Mouse (Mus musculus) ES-CJ7 (cell line): ENCODE measurements around the gene Rassf5.
A peak's percentile ranks its signal among the peaks of the same experiment; 100 is the strongest.
"Not testable (repeated sequence)": the region's sequence is repeated elsewhere in the genome, so short reads cannot be mapped to it uniquely, and the experiment has no call there.

ENCODE experiments used
- DNase-seq: peaks from one replicate; pipeline ENCODE4 v3.0.0; 2011; ENCODE audit warnings: low read depth, low spot score

The Rassf5 gene

DNA sequence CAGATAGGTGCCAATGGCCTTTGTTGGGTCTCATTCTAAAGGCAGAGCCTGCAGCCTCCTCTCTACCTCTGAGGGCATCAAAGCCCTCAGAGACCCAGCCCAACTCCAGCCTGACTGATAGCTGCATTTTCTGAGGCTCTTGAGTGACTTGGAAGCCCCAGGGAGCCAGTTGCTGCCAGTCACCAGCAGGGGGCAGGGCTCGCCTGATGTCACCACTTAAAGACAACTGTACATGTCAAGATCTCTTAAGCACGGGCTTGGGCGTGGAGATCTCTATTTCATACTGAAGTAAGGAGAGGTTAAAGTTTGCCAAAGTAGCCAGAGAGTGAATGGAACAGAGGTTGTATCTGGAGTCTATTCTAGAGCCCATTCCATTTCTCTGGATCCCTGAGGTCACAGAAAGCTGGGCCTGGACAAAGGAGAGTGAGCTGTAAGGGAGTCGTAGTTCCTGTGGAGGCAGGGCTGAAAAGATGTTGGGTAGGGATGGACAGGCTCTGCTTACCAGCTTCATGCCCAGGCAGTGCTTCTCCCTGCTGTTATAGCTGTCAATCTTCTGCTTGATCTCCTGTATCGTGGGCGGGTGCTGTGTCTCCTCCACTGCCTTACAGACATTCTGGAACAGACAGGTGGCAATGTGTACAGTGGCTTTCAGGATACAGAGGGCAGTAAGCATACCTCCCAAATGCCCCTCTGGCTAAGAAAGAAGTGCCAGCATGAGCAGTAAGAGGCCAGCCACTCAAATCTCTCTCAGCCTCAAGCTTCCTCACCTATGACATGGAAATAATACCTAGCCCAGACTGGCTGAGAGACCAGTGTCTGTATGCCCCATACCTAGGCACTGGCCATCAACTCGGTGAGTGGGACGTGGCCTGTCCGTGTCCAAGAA lies 63.2 kb downstream of the Rassf5 start:
- peak; percentile 89 for DNase-seq

DNA sequence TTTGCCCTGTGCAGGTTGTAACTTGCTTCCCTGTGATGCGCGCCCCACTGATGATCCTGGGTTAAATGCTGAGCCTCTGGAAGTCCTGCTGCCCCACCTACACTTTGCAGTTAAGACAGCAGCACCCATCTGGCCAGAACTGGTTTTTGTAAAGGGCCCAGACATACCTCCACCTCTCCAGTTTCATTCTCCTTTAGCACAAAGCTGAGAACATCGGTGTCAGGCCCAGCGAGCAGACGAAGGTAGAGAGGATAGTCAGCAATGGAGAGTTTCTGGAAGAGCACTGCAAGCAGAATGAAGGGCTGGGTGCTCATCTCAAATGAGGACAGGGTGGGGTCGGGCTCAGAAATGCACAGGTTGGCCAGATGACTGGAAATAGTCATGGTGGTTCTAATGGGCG lies 64.7 kb downstream of the Rassf5 start:
- peak; percentile 54 for DNase-seq

DNA sequence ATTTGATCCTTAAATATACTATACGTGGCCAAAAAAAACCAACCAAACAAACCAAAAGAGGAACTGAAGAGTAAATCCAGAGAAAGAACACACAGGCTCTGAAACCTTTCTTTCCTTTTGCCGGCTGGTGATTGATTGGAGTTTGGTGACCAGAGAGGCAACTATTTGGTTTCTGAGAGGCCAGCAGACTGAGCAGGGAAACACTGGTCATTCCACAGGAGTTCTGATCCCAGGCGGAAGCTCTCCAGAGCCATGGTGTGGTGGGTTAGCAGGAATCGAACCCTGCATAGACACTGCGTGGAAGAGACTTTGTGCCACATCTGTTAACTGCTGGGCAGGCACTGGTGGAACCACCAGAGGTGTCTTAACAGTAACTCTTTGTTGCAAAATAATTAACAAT lies 67.0 kb downstream of the Rassf5 start:
- DNase-seq, result no peak

DNA sequence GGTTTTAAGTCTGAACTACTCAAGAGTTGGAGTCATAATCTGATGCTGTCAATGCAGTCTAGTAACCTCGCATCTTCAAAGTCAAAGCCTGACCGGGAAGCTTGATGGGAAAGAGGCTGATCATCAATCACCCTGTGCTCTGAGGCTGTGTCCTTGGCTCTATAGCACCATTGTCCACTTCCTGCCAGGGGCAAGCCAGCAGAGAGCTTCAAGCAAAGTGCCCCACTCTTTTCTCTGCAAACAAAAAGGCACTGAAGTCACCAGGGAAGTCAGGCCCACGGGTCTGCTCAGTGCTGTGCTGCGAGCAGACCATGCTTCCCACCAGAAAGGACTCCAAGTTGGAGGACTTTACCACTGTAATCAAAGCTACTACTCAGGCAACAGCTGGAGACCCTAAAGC lies 67.8 kb downstream of the Rassf5 start:
- DNase-seq, result no peak

DNA sequence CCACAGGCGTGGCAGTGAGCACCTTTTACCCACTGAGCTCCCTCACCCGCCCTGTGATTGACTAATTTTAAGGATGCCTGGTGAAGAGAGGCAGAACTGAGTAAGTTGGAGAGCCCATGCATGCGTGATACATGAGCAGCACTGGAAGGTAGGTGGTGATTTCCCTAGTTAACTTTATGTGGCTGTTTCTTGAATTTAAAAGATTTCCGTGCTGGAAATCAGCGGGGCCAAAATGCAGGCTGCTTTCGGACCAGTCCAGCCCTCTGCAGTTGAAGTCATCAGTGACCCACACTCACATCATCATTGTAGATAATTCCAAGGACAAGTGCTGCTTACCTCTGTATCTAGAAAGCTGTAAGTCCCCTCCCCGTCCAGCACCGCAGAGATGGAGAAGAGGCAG lies 69.2 kb downstream of the Rassf5 start:
- no peak for DNase-seq

GRCm38 (mm10) chr1:131175189-131175588 lies 69.9 kb downstream of the Rassf5 start:
- no peak for DNase-seq

DNA sequence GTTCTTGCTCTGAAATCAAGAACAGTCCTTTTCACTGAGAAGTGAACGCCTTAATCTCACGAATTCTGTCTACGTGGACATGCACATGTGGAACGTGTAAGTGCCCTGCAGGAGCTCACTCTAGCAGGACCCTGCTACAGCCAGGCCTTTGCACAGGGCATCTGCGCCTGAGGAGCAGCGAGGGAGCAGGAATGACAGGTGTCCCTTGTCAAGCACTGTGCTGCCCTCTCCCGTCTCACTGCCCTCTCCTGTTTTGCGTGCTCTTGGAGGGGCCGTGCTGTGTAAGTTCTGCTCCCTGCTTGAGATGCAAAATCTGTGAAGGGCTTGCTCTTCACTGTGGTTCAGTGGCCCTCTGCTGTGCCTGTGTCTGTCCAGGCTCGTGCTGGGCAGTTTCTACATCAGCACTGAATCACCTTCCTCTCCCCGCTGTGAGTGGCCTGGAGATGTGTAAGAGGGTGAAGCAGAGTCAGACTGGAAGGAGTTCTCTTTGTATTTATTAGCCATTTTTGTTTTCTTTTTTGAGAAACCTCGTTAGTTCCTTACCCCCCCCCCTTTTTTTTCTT lies 70.7 kb downstream of the Rassf5 start:
- no peak for DNase-seq

DNA sequence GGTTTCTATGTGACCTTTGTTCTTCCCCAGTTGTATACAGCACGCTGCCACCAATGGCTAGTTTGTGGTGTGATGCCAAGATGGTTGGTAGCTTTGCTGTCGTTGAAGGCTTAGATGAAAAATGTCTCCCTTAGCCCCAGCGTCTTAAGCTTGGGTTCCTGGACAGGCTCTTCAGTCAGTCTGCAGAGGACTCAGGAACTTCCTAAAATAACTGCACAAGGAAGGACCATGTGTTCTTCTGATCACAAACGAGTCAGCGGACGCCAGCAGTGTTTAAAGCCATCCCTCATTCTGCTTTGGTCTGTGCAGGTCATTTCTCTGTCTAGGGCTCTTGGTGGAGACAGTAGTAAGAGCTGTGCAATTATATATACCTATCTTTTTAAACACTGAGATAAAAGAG lies 71.2 kb downstream of the Rassf5 start:
- DNase-seq, result no peak

GRCm38 (mm10) chr1:131173001-131173400 lies 72.1 kb downstream of the Rassf5 start:
- DNase-seq, result no peak

- no peak for DNase-seq
Measured at GRCm38 (mm10) chr1:131167612-131168011, 77.4 kb downstream of the Rassf5 start.

- DNase-seq, result no peak
Measured at GRCm38 (mm10) chr1:131164427-131164826, 80.6 kb downstream of the Rassf5 start.

GRCm38 (mm10) chr1:131161091-131161490 lies 84.0 kb downstream of the Rassf5 start:
- peak; percentile 98 for DNase-seq

GRCm38 (mm10) chr1:131159573-131160327 lies 85.3 kb downstream of the Rassf5 start:
- DNase-seq, result not testable (repeated sequence)

GRCm38 (mm10) chr1:131155456-131155855 lies 89.6 kb downstream of the Rassf5 start:
- peak; percentile 62 for DNase-seq

GRCm38 (mm10) chr1:131153018-131153629 lies 91.9 kb downstream of the Rassf5 start, which contains the start of gene Eif2d:
TSS of gene Eif2d (plus strand) at chr1:131153181.
- peak; percentile 93 for DNase-seq

- peak; percentile 60 for DNase-seq
Measured at GRCm38 (mm10) chr1:131149496-131149895, 95.6 kb downstream of the Rassf5 start.

DNA sequence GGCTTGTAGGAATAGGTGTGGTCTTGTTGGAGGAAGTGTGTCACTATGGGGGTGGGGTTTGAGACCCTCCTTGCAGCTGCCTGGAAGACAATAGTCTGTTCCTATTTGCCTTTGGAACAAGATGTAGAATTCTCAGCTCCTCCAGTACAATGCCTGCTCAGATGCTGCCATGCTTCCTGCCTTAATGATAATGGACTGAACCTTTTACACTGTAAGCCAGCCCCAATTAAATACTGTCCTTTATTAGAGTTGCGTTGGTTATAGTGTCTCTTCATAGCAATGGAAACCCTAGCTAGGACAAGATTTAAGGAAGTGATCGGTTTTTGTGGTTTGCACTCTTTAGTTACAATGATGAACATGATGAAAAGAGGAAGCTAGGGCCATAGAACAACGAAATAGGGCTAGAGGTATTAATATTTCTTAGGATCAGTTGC lies 98.9 kb downstream of the Rassf5 start:
- DNase-seq, result peak; percentile 91

DNA sequence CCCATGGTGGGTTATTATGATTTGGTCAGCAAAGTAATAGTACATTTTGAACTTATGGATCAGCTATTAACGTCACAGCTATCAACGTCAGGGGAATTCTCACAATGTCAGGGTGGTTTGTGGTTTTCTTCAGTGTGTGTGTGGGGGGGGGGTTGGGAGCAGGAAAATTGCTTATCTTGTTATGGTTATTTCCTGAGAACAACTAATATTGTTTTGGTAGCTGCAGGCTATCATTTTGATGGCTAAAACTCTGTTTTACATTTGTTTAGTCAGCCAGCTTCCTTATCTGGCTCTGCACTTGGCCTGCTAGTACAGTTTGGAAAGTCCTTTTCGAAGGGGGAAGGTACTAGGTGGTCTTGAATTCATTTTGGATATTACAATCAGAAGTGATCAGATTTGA lies 99.8 kb downstream of the Rassf5 start:
- not testable (repeated sequence) for DNase-seq

GRCm38 (mm10) chr1:131142472-131142871 lies 102.6 kb downstream of the Rassf5 start:
- no peak for DNase-seq

DNA sequence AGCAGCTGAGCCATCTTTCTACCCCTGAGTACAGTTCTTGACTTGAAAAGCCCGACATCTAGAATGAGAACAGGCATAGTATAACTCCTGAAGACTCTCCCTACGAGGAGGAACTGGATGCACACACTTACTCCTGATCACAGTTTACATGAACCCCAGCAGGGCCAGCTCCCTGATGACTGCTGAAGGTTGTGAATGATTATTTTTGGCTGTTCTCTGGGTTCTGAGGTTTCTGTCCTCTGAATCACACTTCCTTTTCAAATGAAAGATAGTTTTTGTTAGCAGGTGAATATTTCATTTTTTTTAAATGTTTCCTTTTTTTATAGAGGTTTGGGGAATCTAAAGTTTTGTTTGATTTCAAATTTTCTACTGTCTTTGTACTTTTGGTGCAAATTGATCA lies 103.6 kb downstream of the Rassf5 start:
- DNase-seq, result no peak

DNA sequence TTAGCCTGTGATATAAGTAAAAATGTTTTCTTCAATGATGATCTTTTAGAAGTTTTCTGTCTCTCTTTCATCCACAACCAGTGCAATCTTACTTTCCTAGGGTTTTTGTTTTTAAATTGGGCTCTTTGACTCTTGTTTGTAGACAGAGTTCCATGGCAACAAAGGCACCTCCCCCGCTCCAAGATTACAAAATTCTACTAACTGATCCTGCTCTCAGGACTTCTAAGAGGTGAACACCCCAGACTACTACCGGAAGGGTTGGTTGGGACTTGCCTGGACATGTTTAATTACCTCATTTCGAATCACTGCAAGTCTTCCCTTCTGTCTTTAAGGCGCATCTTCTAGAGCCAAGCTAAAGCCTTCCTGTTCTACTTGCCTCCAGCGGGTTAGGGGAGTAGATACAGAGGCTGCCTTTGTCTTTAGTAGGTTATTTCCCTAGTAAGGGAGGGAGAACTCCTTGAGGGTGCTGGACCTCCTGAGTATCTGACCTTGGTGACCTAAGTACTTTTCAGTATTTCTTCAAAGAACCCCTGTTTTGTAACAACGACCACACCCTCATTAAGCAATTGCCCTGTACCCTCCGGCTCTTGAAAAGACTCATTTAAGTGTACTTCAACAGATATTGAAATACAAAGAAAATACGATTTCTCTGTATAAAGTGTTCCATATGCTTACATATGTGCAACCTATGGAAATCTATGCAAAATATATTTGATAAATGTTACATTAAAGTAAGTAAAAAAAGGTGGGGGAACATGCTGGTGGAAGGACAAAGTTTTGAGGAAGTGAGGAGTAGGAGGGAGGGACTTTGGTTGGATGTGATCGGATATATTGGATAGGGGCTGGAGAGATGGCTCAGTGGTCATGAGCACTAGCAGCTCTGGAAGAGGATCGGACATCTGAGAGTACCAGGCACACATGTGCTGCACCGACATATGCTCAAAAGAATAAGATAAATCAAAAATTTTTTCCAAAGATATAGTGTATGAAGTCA lies 105.7 kb downstream of the Rassf5 start:
- DNase-seq, result peak; percentile 98
